Mouse (Mus musculus) kidney, adult 18-20 months (tissue): ENCODE measurements around the gene Lgr4.

Experiments
- DNase-seq: peaks from one replicate; pipeline ENCODE4 v3.0.0; 2021

Gene Lgr4

GRCm38 (mm10) chr2:109922306-109922705, 4.9 kb downstream of the Lgr4 start:
- DNase-seq = no peak

- no peak for DNase-seq
These were observed 5.6 kb downstream of the Lgr4 start for GRCm38 (mm10) chr2:109923031-109923430.

GRCm38 (mm10) chr2:109923945-109924344, 6.5 kb downstream of the Lgr4 start:
- DNase-seq = no peak

GRCm38 (mm10) chr2:109926984-109927383, 9.5 kb downstream of the Lgr4 start:
- no peak for DNase-seq

GRCm38 (mm10) chr2:109927446-109927845, 10.0 kb downstream of the Lgr4 start:
- DNase-seq = no peak

- no peak for DNase-seq
These were observed 10.4 kb downstream of the Lgr4 start for GRCm38 (mm10) chr2:109927876-109928275.

GRCm38 (mm10) chr2:109928791-109929190, 11.3 kb downstream of the Lgr4 start:
- DNase-seq = no peak

GRCm38 (mm10) chr2:109929256-109929655, 11.8 kb downstream of the Lgr4 start:
- DNase-seq = no peak

GRCm38 (mm10) chr2:109930366-109930765, 12.9 kb downstream of the Lgr4 start:
- DNase-seq = no peak

GRCm38 (mm10) chr2:109930771-109931170, 13.3 kb downstream of the Lgr4 start:
- DNase-seq = no peak

- peak; percentile 65 for DNase-seq
These were observed 14.7 kb downstream of the Lgr4 start for GRCm38 (mm10) chr2:109931978-109932780.

GRCm38 (mm10) chr2:109933151-109933550, 15.7 kb downstream of the Lgr4 start:
- no peak for DNase-seq

- DNase-seq = no peak
These were observed 16.6 kb downstream of the Lgr4 start for GRCm38 (mm10) chr2:109934086-109934485.

GRCm38 (mm10) chr2:109935194-109935593, 17.7 kb downstream of the Lgr4 start:
- DNase-seq = no peak

GRCm38 (mm10) chr2:109935754-109936409, 18.4 kb downstream of the Lgr4 start:
- no peak for DNase-seq

GRCm38 (mm10) chr2:109936410-109936755, 18.9 kb downstream of the Lgr4 start:
- no peak for DNase-seq

GRCm38 (mm10) chr2:109941973-109942444, 24.6 kb downstream of the Lgr4 start:
- DNase-seq = no peak

- DNase-seq = no peak
These were observed 25.5 kb downstream of the Lgr4 start for GRCm38 (mm10) chr2:109942810-109943570.

- DNase-seq = no peak
These were observed 27.5 kb downstream of the Lgr4 start for GRCm38 (mm10) chr2:109944995-109945394.

- no peak for DNase-seq
These were observed 28.1 kb downstream of the Lgr4 start for GRCm38 (mm10) chr2:109945532-109945931.

- no peak for DNase-seq
These were observed 29.0 kb downstream of the Lgr4 start for GRCm38 (mm10) chr2:109946426-109946825.

- DNase-seq = no peak
These were observed 32.1 kb downstream of the Lgr4 start for GRCm38 (mm10) chr2:109949519-109949918.

- DNase-seq = no peak
These were observed 32.9 kb downstream of the Lgr4 start for GRCm38 (mm10) chr2:109950311-109950710.

- DNase-seq = no peak
These were observed 33.6 kb downstream of the Lgr4 start for GRCm38 (mm10) chr2:109951050-109951449.
